Mouse (Mus musculus): ENCODE measurements around the gene Sox18.

Sox18 gene

GRCm38 (mm10) chr2:181645666-181646065, 25.8 kb downstream of the Sox18 start:
- DNase-seq, result no peak

GRCm38 (mm10) chr2:181644361-181644760, 27.1 kb downstream of the Sox18 start:
- peak; percentile 72 for DNase-seq

GRCm38 (mm10) chr2:181635865-181636264, 35.6 kb downstream of the Sox18 start:
- no peak for DNase-seq

- no peak for DNase-seq
Measured at GRCm38 (mm10) chr2:181632624-181633023, 38.8 kb downstream of the Sox18 start.

- no peak for DNase-seq
Measured at GRCm38 (mm10) chr2:181628471-181628870, 43.0 kb downstream of the Sox18 start.

GRCm38 (mm10) chr2:181623401-181623800, 48.0 kb downstream of the Sox18 start:
- DNase-seq, result peak; percentile 26
